Mouse (Mus musculus) MN1 (cell line): ENCODE measurements around the gene Dgke.
A peak's percentile ranks its signal among the peaks of the same experiment; 100 is the strongest.
"Not testable (repeated sequence)": the region's sequence is repeated elsewhere in the genome, so short reads cannot be mapped to it uniquely, and the experiment has no call there.

Source experiments
- DNase-seq: peaks from one replicate; pipeline ENCODE4 v3.0.0-alpha.2; 2016; ENCODE audit warnings: low spot score

Gene Dgke

DNA sequence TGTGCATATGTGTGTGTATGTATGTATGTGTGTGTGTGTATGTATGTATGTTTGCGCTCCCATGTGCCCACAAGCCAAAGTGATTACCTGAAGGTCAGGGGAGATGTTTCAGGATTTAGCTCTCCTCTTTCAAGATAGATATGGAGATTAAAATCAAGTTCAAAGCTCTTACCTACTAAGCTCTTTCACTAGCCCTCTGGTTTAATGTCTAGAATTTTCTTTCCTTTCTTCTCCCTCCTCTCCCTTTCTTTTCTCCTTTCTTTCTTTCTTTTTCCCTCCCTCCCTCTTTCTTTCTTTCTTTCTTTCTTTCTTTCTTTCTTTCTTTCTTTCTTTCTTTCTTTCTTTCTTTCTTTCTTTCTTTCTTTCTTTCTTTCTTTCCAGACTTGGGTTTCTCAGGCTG, at the start of gene Dgke:
Gene Dgke, minus strand, starts transcription at position 101 of the 400 bp plus-strand sequence.
- no peak for DNase-seq

DNA sequence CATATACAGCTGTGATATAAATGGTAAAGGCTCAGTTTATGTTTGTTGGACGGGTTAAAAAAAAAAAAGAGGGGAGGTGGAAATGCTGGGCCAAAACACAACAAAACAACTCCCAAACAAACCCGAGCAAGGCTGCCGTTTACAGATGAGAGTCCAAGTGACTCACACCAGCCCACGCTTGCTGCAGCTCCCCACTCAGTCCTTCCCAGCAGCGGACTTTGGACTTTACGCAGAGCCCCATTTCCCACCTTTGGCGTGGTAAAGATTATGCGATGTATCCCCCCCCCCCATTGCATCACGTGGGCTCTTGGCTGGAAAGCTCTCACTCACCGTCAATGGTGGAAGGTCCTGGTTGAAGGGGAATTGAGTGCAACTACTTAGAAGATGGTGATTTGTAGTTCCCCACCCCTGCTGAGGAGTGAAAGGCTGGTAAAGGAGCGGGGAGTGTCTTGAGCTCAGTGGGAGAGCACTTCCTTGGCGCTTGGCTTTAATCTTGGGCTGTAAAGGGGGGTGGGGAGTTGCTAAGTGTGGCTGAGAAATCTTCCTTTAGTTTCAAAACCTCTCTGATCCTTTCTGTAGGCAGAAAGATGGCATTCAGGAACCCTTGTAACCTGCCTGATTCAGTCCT, 40.6 kb upstream of the Dgke start:
- DNase-seq: no peak

DNA sequence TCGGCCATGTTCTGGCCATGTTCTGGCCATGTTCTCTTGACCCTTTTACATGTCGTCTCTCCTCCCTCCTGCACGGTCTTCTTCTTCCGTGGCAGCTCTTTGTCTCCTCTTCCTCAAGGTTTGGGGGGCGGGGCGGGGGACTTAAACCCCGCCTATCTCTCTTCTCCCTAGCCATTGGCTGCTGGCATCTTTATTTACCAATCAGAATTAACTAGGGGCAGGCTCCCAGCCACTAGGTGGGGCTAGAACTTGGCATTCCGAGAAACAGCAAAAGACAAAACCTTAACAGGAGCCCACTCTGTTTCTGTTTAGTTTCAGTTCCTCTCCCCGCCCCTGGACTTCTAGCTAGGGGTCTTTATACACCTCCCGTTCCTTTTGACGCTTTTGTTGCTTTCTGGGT, 39.2 kb upstream of the Dgke start:
- no peak for DNase-seq

DNA sequence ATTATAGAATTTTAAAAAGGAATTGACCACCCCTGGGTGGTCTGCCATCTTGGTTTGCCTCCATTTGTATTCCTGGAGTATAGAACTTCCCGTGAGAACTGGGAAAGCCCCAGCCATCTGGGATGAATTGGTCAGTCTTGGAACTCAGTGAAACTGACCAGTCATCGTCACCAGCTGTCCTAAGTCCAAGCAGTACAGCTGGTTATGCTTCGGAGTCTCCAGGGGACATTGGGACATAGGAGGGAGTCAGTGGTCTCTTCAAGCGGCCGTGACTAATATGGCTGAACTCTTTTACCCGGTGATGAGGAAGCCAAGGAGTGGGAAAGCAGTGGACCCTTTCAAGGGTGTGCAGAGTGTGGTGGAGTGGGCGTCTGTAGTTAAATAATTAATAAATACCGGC, 38.6 kb upstream of the Dgke start:
- DNase-seq: no peak

DNA sequence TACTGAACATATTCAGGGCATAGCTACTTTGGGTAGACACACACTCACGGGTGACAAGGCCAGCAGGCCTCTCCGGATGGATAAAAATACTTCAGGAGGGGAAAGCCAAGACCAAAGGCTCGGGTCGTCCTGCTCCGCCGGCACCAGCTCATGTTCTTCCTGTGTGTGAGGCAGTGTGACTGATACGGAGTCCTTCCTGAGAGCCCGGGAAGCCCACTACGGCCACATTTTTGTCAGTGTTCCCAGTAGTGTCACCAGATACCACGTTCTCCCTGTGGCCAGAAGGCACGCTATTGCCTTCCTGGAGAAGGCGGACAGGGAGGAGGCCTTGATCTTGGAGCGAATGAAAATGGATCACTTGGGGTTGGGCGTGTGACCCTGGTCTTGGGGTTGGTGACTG, 36.5 kb upstream of the Dgke start:
- DNase-seq: no peak

DNA sequence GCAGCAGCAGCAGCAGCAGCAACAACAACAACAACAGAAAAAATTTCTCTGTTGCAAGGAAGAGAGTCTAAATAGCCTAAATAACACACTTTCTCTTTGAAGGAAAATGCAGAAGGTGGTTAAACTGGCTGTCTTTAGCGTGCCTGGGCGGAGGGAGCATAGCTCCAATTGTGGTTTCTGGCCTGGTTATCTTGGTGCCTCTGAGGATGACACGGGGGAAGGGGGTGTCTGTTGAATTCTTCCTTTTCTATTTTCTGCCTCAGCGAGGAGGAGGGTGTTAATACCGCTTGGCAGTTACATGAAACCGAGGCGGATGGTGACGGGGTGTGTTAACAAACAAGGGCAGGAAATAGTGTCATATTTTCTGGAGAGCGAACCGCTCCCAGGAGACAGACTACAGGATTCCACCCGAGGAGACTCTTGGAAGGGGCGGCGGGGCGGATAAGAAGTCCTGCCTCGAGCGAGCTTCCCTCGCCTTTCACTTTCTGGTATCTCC, 34.2 kb upstream of the Dgke start:
- peak; percentile 47 for DNase-seq

DNA sequence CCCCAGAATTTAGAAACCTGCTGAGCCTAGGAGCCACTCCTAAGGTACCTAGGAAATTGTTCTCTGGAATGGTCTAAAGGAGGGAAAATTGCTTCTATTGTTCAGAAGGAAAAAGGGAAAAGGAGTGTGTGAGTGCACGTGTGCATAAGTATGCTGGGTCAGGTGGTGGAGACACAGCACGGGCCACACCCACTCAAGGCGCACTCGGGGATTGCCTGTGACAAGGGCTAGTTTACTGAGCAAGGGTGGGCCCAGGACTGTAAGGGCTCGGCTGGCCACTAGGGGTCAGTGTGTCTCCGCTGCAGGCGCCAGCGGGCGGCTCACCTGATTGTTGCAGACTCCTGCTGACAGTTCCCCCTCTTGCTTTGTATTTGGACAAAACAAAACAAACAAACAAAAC, 33.8 kb upstream of the Dgke start:
- peak; percentile 87 for DNase-seq

DNA sequence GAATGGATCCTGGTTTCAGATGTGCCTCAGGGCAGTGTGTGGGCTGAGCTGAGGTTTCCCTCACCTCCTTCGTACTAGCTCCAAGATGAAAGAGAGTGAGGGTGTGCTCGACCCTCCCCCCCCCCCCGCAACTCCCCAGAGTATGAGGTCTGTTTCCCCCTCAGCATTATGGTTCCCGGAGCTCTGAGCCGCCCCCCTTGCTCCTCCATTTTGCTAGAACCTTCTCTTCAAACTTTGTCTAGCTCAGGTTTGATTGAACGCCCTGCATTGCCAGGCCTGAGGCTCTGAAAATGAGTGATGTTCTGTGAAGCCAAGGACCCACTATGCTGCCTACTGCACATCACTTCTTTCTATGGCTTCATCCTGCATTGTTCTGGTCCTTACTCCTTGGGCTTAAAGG, 32.3 kb upstream of the Dgke start:
- DNase-seq: no peak

DNA sequence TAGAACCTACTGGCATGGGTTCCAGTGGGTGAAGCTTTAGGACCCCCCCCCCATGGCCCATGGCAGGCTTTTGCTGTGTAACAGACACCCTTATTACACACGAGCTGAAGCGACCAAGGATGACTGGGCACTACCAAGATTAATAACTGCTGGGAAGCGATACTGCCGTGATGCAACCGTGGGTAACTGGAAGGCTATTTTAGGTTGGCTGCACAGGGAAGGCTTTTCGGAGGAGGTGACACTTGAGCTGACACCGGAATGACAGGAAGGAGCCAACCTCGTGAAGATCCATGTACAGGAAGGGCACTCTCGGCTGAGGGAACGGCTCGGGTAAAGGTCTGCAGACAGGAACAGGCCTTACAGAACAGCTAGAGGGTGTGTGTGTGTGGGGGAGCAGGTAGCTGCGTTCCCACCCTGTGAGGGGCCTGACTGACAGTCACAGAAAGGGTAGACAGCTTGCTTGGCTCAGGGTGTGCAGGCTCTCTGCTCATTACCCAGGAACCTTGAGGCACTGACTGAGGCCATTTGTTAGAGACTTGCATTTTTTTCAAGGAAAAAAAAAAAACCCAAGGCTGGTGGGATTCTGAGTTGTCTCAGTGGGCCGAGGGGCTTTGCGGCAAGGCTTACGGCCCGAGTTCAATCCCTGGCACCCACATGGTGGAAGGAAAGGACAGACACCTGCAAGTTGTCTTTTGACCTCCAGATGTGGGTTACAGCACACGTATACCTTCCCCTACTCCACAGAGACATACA, 31.6 kb upstream of the Dgke start:
- DNase-seq: peak; percentile 60

DNA sequence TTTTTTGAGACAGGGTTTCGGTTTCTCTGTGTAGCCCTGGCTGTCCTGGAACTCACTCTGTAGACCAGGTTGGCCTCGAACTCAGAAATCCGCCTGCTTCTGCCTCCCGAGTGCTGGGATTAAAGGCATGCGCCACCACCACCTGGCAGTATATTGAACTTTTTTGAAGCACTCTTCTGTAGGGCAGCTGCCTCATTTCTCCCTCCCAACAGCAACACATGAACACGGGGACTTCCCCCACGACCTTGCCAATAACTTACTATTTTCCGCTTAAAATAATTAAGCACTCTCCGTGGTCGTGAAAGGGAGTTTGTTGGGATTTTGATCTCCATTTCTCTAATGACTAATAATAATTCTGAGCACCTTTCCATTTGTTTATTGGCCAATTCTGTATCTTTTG, 30.6 kb upstream of the Dgke start:
- DNase-seq: not testable (repeated sequence)

DNA sequence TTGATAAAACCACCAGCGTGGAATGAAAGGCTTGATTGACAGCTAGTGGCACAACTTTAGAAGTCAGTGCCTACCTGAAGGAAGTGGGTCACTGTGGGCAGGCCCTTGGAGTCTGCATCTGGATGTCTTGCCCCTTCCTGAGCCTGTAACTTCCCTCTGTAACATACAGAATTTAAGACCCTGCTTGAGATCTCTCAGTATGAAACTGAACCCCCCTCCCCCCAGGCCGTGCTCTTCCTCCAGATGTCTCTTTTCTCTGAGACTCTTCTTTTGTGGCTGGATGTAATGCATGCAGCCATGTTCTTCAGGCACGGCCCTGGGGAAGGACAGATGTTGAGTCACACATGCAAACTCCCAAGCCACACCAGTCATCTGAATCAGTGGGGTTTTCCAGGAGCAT, 28.7 kb upstream of the Dgke start:
- DNase-seq: no peak

DNA sequence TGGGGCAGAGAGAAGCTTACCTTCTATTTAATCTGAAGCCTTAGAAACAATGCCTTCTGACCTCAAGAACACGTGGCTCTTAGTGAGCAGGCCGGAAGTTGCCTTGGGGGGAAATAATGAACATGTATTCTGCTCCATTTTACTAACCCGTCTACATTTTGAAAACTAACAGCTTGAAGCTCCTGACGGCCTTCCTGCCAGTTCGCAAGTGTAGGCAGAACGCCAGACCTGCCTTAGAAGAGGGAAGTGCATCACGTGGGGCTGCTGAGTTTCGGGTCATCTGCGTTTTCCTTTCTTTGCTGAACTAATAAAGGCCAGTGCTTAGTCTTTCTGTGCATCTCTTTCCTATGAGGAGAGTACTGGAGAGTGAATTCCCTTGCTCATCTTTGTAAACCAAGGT, 26.1 kb upstream of the Dgke start:
- DNase-seq: no peak

DNA sequence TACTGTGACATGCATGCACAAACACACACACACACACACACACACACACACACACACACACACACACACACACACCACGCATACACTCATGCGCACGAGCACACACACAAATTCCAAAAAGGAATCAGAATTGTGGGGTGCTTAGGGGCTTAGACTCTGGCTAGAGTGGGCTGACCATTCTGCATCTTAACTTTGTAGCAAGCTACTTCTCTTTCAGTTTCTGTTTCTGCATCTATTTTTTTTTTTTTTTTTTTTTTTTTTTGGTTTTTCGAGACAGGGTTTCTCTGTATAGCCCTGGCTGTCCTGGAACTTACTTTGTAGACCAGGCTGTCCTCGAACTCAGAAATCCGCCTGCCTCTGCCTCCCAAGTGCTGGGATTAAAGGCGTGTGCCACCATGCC, 23.7 kb upstream of the Dgke start:
- not testable (repeated sequence) for DNase-seq

DNA sequence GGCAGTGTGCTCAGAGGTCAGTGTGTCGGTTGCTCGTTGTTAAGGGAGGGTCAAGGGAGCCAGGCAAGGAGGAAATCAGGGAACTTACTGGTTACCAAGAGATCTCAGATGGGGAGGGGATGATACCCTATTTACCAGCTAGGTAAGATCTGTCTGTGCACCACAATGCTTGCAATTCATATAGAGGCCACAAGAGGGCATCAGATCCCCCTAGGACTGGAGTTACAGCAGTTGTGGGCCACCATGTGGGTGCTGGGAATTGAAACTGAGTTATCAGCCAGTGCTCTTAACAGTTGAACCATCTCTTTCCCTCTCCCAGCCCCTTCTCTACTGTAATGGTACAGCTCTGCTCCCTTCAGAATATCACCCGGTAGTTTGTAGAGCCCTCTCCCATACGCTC, 22.1 kb upstream of the Dgke start:
- DNase-seq: no peak

DNA sequence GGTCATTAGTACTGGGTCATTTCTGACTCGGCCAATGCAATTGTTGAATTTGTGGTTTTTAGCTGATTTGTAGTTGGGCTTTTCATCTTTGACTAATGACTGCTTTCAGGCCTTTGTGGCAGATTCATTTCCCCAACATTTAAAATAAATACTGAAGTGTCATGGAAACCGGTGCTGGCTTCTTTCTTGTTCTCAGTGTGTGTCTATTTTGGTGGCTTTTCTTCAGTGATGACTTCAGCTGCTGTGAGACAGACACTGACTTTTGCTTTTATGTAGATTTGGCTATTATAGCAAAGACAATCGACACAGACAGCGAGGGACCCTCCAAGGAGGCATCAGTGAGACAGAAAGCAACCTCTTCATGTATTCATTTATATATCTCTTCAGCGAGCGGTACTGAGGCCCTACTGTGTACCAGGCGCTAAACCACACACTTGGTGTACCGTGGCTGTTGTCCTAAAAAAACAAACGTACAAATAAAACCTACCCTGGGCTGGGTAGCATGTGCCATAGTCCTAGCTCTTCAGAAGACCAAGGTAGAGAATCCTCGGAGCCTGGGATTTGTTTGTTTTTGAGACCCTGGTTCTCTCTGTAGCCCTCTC, 19.7 kb upstream of the Dgke start:
- DNase-seq: no peak

DNA sequence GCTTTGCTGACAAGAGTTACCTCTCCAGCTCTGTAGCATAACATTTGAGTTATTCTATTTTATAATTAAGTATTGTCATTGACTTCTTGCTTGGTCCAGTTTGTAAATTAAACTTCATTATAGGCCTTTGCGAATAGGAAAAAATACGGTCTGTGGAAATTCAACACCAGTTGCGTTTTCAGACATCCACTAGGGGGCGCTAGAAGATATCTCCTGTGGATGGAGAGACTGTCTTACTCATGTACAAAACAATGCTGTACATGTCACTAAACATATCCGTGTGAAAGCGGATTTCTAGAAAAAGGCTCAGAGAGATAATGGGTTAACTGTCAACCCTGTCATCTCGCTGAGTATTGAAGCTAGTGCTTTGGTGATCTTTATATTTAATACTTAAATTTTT, 18.0 kb upstream of the Dgke start:
- peak; percentile 40 for DNase-seq

DNA sequence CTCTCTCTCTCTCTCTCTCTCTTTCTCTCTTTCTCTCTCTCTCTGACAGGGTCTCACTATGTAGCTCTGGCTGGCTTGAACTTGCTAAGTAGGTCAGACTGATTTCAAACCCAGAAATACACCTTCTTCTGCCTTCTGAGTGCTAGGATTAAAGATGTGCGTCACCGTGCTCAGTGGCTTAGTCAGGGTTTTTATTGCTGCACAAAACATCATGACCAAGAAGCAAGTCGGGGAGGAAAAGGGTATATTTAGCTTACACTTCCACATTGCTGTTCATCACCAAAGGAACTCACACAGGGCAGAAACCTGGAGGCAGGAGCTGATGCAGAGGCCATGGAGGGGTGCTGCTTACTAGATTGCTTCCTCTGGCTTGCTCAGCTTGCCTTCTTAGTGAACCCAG, 16.0 kb upstream of the Dgke start:
- not testable (repeated sequence) for DNase-seq

DNA sequence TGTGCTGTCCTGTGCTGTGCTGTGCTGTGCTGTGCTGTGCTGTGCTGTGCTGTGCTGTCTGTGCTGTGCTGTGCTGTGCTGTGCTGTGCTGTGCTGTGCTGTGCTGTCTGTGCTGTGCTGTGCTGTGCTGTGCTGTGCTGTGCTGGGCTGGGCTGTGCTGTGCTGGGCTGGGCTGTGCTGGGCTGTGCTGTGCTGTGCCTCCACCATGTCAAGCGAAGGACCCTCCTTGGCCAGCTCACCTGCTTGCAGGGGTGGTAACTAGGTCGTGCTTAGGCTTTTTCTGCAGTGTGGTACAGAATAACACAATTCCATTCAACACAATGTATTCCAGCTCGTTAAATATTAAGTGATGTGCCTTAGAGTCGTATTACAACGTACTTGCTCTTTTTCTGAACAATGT, 15.3 kb upstream of the Dgke start:
- DNase-seq: not testable (repeated sequence)

DNA sequence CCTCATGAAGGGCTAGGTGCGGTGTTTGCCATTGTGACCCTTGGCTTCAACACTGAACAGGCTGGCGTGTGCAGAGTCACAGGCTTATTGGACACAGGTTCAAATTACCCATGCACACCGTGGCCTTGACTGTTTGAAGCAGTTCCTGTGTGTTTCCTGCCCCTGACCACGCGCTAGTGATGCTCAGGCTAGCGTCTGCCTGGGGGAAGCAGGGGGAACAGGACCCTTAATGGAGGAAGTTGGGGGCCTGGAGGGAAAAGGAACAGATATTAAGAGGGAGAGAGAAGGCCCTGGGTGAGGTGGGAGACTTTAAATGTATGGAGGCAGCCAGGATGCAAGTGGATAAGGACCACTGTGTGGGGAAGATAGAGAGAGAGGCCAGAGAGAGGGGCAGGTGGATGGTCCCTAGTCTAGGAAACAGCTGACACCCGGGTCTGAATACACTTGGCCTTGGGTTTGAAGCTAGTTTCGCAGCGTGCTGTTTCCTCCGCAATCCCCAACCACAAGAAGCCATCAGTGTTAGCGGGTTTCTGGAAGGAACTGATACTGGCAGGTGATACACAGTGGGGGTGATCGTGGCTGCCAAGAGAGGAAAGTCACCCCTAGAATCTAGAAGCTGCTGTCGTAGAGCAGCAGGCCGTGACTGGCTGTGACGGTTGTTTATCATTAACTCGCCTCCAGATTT, 12.5 kb upstream of the Dgke start:
- no peak for DNase-seq

DNA sequence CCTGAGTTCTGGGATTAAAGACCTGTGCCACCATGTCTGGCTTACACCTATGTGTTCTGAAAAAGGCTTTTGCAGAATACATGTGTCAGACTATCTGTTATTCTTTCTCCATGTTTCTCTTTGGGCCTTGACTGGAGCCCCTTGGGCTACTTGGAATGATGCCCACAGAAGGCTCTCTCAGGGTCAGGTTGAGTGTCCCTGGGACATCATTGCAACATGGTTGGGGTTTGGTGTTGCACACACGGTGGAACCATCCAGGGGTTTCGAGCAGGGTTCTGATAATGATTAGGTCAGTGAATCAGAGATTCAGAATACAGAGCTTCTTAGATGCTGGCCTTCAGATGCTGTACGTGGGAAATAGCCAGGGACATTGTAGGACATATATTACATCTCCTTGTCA, 11.7 kb upstream of the Dgke start:
- no peak for DNase-seq

DNA sequence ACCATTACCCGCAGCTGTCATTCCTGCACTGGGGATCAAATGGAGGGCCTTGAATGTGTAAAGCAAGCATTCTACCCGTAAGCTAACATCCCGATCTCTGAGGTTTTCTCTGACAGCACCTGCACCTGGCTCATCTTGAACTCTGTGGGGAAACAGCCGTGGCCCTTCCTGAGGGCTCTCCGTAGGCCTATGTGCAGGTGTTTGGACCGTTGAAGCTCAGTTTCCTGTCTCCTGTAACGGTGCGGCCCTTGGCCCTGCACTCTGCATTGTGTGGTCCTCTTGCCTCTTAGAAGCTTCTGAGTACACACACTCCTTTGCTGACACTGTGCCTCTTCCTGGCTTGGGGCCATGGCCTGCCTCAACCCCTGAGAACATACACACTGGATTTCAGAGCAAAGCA, 11.0 kb upstream of the Dgke start:
- DNase-seq: no peak

DNA sequence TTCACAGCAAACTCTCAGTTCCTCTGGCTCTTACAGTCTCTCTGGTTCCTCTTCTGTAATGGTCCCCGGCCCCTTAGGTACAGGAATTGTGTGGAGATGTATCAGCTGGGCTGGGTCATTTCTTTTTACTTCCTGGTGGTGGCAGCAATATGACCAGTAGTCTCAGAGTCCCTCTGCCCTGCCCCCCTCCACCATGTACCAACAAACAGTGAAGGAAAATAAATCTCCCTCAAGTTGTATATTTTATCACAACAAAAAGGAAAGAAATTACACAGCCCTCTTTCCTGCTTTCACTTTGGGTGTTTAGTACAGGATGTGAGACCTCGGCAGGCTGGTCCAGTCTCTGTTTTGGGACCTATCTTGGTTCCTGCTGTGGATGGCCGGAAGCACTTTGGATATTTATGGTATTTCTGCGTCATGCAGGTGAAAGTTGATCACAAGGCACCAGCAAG, 9.7 kb upstream of the Dgke start:
- DNase-seq: no peak
